Mouse (Mus musculus) heart, adult 8-10 months (tissue): ENCODE data around the gene Setd3. TPM values are rescaled to one million over a fixed set of nuclear protein-coding genes. Genes with fewer than 3 reads are reported as not detected.

Experiments used
- DNase-seq: peaks from one replicate; pipeline ENCODE4 v3.0.0; 2022; ENCODE audit warnings: low spot score
- total RNA-seq, 4 experiments: library from RNA; stranded (reverse); gene quantifications; 2 replicates each; pipeline ENCODE4 v1.2.4; 2022

Gene Setd3
- total RNA-seq, 4 experiments from 2014 or later = 88.6 to 103 (median 93.1) TPM

GRCm38 (mm10) chr12:108203895-108204294, 24.8 kb upstream of the Setd3 start:
- no peak for DNase-seq

GRCm38 (mm10) chr12:108200094-108200493, 21.0 kb upstream of the Setd3 start:
- no peak for DNase-seq

- no peak for DNase-seq
Observed at GRCm38 (mm10) chr12:108198447-108198846, 19.3 kb upstream of the Setd3 start.

GRCm38 (mm10) chr12:108195761-108196160, 16.6 kb upstream of the Setd3 start:
- no peak for DNase-seq

GRCm38 (mm10) chr12:108193878-108194277, 14.8 kb upstream of the Setd3 start:
- peak; percentile 42 for DNase-seq

- DNase-seq = no peak
Observed at GRCm38 (mm10) chr12:108187541-108188091, 8.5 kb upstream of the Setd3 start.

GRCm38 (mm10) chr12:108181716-108182115, 2.6 kb upstream of the Setd3 start:
- no peak for DNase-seq

GRCm38 (mm10) chr12:108179321-108180266, 480 bp upstream of the Setd3 start, which contains the start of gene Ccnk:
Ccnk (plus strand) TSS chr12:108179579.
- peak; percentile 99 for DNase-seq

GRCm38 (mm10) chr12:108178331-108179245, 526 bp downstream of the Setd3 start:
- peak; percentile 36 for DNase-seq

- DNase-seq = no peak
Observed at GRCm38 (mm10) chr12:108176366-108176765, 2.7 kb downstream of the Setd3 start.

GRCm38 (mm10) chr12:108174606-108175505, 4.3 kb downstream of the Setd3 start:
- no peak for DNase-seq

- DNase-seq = no peak
Observed at GRCm38 (mm10) chr12:108172639-108173038, 6.5 kb downstream of the Setd3 start.

GRCm38 (mm10) chr12:108171336-108171735, 7.8 kb downstream of the Setd3 start:
- no peak for DNase-seq

GRCm38 (mm10) chr12:108170467-108170866, 8.6 kb downstream of the Setd3 start:
- no peak for DNase-seq

- DNase-seq = no peak
Observed at GRCm38 (mm10) chr12:108168909-108169308, 10.2 kb downstream of the Setd3 start.

- no peak for DNase-seq
Observed at GRCm38 (mm10) chr12:108163706-108164105, 15.4 kb downstream of the Setd3 start.

GRCm38 (mm10) chr12:108162036-108162435, 17.1 kb downstream of the Setd3 start:
- no peak for DNase-seq

GRCm38 (mm10) chr12:108159863-108160262, 19.3 kb downstream of the Setd3 start:
- no peak for DNase-seq

GRCm38 (mm10) chr12:108152743-108153142, 26.4 kb downstream of the Setd3 start:
- DNase-seq = no peak

- DNase-seq = no peak
Observed at GRCm38 (mm10) chr12:108149764-108150163, 29.4 kb downstream of the Setd3 start.

GRCm38 (mm10) chr12:108145198-108145597, 33.9 kb downstream of the Setd3 start:
- no peak for DNase-seq
